Mouse (Mus musculus) neural tube, embryonic 11.5 days (tissue): ENCODE measurements around the gene Serpinb1b. TPM values are rescaled to one million over a fixed set of nuclear protein-coding genes. Genes with fewer than 3 reads are reported as not detected.

Experiments
- ATAC-seq: fragments of 200-750 bp; cut with Nextera tagmentation; 2 replicates; pipeline ENCODE4 v1.8.0; 2017; ENCODE audit warnings: moderate number of reproducible peaks, mild to moderate bottlenecking, moderate TSS enrichment, moderate library complexity; ENCODE audit not compliant: insufficient read depth, low FRiP score, low TSS enrichment
- DNase-seq: peaks from one replicate; pipeline ENCODE4 v3.0.0-alpha.2; 2015; ENCODE audit warnings: low spot score
- H3K27ac ChIP-seq: fragments of 300-500 bp; sonication (generic); 2 replicates; pipeline ENCODE4 v1.5.1; 2014; ENCODE audit warnings: low read depth, mild to moderate bottlenecking, low read length
- H3K27me3 ChIP-seq: fragments of 300-500 bp; sonication (generic); 2 replicates; pipeline ENCODE4 v1.6.1; 2014; ENCODE audit warnings: mild to moderate bottlenecking, low read length, mixed read lengths; ENCODE audit not compliant: control insufficient read depth, insufficient read depth
- H3K36me3 ChIP-seq: fragments of 300-500 bp; sonication (generic); 2 replicates; pipeline ENCODE4 v1.6.1; 2014; ENCODE audit warnings: mild to moderate bottlenecking, low read length, moderate library complexity, mixed read lengths; ENCODE audit not compliant: control insufficient read depth, insufficient read depth
- H3K4me1 ChIP-seq: fragments of 300-500 bp; sonication (generic); 2 replicates; pipeline ENCODE4 v1.6.1; 2014; ENCODE audit warnings: low read length, mixed read lengths; ENCODE audit not compliant: control insufficient read depth, insufficient read depth
- H3K4me2 ChIP-seq: fragments of 300-500 bp; sonication (generic); 2 replicates; pipeline ENCODE4 v1.6.1; 2014; ENCODE audit warnings: low read depth, mild to moderate bottlenecking, moderate library complexity
- H3K4me3 ChIP-seq: fragments of 300-500 bp; sonication (generic); 2 replicates; pipeline ENCODE4 v1.5.1; 2014; ENCODE audit warnings: low read depth, low read length
- H3K9ac ChIP-seq: fragments of 300-500 bp; sonication (generic); 2 replicates; pipeline ENCODE4 v1.6.1; 2014; ENCODE audit warnings: mild to moderate bottlenecking, low read length
- H3K9me3 ChIP-seq: fragments of 300-500 bp; sonication (generic); 2 replicates; pipeline ENCODE4 v1.6.1; 2016; ENCODE audit warnings: low read length; ENCODE audit not compliant: control insufficient read depth
- WGBS: fragments of 180-500 bp; shearing (Covaris S2); extraction: QIAGEN DNeasy Blood & Tissue Kit; methylation state at CpG from one replicate; pipeline ENCODE4 v1.1.7; 2014; 5-methylcytosine and 5-hydroxymethylcytosine counted together
- polyA plus RNA-seq: library from polyadenylated mRNA; unstranded; fragments of >200 nt; fragmentation: Nextera tagmentation; extraction: Ambion mirVana; gene quantifications from 2 replicates; pipeline ENCODE4 v1.2.1, GENCODE M21; 2014

Gene Serpinb1b
- polyA plus RNA-seq, 1 experiment from 2014 or later = not detected

DNA sequence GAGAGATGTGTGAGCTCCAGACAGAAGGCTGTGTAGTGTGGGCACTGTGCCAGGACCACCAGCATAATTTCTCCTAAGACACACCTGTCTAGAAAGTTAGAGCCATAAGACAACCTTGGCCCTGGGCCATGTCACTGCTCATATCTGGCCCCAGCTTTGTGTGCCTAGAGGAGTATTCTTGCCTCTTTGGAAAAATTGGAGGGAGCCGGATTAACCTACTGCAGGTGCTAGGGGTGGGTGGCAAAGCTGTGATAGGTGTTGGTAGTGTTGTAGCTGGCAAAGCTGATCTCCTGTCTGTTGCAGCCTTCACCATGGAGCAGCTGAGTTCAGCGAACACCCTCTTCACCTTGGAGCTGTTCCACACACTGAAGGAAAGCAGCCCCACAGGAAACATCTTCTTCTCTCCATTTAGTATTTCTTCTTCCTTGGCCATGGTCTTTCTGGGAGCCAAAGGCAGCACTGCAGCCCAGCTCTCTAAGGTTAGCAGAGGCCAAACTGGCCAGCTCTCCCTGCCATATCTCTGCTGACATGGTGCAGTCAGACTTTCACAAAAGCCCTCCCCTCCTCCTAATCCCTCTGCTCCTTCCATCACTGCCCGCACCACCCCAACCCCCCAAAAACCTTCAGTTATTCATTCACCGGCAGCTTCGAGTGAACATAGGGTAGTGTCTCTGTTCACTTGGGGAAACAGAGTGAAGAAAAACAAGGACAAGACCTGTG is 6.8 kb downstream of the Serpinb1b start:
- Histone ChIP-seq H3K4me1 (no peaks in the 10 kb centered on the region), H3K27ac (no peak overlapping the region), H3K4me3 (no peak overlapping the region), H3K36me3 (no peaks in the 10 kb centered on the region), H3K9me3 (no peaks in the 10 kb centered on the region), H3K9ac (no peak overlapping the region), H3K27me3 (no peaks in the 10 kb centered on the region), H3K4me2 (no peak overlapping the region)
- DNase-seq (no peak), ATAC-seq (no peak)
- WGBS = 80% methylated on average over 5 of the region's 5 CpGs

- no peak overlapping the region for H3K4me2 ChIP-seq
- H3K36me3 ChIP-seq = no peaks in the 10 kb centered on the region
- no peaks in the 10 kb centered on the region for H3K9me3 ChIP-seq
- DNase-seq (no peak), ATAC-seq (no peak)
- H3K4me1 ChIP-seq = no peaks in the 10 kb centered on the region
- H3K27ac ChIP-seq = no peak overlapping the region
- H3K4me3 ChIP-seq = no peak overlapping the region
- H3K27me3 ChIP-seq = no peaks in the 10 kb centered on the region
- no peak overlapping the region for H3K9ac ChIP-seq
Measured at GRCm38 (mm10) chr13:33085695-33086432, 7.5 kb downstream of the Serpinb1b start.

GRCm38 (mm10) chr13:33089566-33089965 is 11.2 kb downstream of the Serpinb1b start:
- H3K9me3 ChIP-seq = no peaks in the 10 kb centered on the region
- no peaks in the 10 kb centered on the region for H3K4me1 ChIP-seq
- 79% methylated on average over 3 of the region's 3 CpGs for WGBS
- no peak overlapping the region for H3K9ac ChIP-seq
- H3K27ac ChIP-seq = no peak overlapping the region
- ATAC-seq (no peak), DNase-seq (no peak)
- no peak overlapping the region for H3K4me2 ChIP-seq
- no peak overlapping the region for H3K4me3 ChIP-seq
- no peaks in the 10 kb centered on the region for H3K27me3 ChIP-seq
- no peaks in the 10 kb centered on the region for H3K36me3 ChIP-seq

GRCm38 (mm10) chr13:33090546-33090945 is 12.2 kb downstream of the Serpinb1b start:
- Histone ChIP-seq H3K27ac (no peak overlapping the region), H3K9ac (no peak overlapping the region), H3K9me3 (no peaks in the 10 kb centered on the region), H3K4me1 (no peaks in the 10 kb centered on the region), H3K36me3 (no peaks in the 10 kb centered on the region), H3K4me2 (no peak overlapping the region), H3K4me3 (no peak overlapping the region), H3K27me3 (no peaks in the 10 kb centered on the region)
- ATAC-seq (no peak), DNase-seq (no peak)
- 74% methylated on average over 1 of the region's 1 CpGs for WGBS

DNA sequence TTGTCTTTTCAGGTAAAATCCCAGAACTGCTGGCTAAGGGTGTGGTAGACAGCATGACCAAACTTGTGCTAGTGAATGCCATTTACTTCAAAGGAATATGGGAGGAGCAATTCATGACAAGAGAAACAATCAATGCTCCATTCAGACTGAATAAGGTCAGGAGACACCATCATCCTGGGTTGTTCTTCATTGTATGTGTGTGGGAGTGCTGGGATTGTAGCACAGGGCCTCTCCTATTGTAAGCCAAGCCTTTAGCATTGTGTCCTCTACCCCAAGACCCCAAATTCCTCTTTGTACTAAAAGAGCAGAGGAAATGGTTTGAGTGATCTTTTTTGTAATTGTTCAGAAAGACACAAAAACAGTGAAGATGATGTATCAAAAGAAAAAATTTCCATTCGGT is 12.9 kb downstream of the Serpinb1b start:
- WGBS = 81% methylated on average over 1 of the region's 1 CpGs
- H3K36me3 ChIP-seq = no peaks in the 10 kb centered on the region
- DNase-seq (no peak), ATAC-seq (no peak)
- H3K4me1 ChIP-seq = no peaks in the 10 kb centered on the region
- no peaks in the 10 kb centered on the region for H3K27me3 ChIP-seq
- H3K4me2 ChIP-seq = no peak overlapping the region
- H3K9ac ChIP-seq = no peak overlapping the region
- no peak overlapping the region for H3K4me3 ChIP-seq
- H3K27ac ChIP-seq = no peak overlapping the region
- no peaks in the 10 kb centered on the region for H3K9me3 ChIP-seq

- H3K9ac ChIP-seq = no peak overlapping the region
- WGBS = 72% methylated on average over 1 of the region's 1 CpGs
- no peaks in the 10 kb centered on the region for H3K9me3 ChIP-seq
- DNase-seq (no peak), ATAC-seq (no peak)
- no peaks in the 10 kb centered on the region for H3K27me3 ChIP-seq
- H3K27ac ChIP-seq = no peak overlapping the region
- no peaks in the 10 kb centered on the region for H3K4me1 ChIP-seq
- no peaks in the 10 kb centered on the region for H3K36me3 ChIP-seq
- H3K4me2 ChIP-seq = no peak overlapping the region
- H3K4me3 ChIP-seq = no peak overlapping the region
Measured at GRCm38 (mm10) chr13:33095575-33095974, 17.2 kb downstream of the Serpinb1b start.

DNA sequence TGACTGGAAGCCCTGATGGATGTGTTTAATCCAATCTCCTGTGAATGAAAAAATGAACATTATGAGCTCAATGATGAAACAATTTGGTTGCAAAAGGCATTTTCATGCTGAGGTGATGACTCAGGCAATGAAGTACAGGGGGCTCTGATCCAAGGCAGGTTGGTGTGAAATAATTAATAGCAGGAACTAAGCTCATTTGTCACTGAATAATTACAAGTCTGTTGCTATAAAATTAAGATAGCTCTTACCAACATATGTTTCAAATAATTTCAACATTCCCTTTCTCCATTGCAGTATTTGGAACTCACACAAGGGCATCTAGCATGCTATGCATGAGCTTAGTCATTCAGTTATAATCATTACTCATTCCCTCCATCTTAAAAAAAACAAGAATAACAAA is 27.3 kb downstream of the Serpinb1b start:
- Histone ChIP-seq H3K9me3 (no peaks in the 10 kb centered on the region), H3K4me2 (no peak overlapping the region), H3K4me3 (no peak overlapping the region), H3K27me3 (no peaks in the 10 kb centered on the region), H3K9ac (no peak overlapping the region), H3K36me3 (no peaks in the 10 kb centered on the region), H3K27ac (no peak overlapping the region), H3K4me1 (no peaks in the 10 kb centered on the region)
- ATAC-seq (no peak), DNase-seq (no peak)

- WGBS = 73% methylated on average over 3 of the region's 3 CpGs
- no peak overlapping the region for H3K4me2 ChIP-seq
- no peak for DNase-seq
- H3K9ac ChIP-seq = no peak overlapping the region
- no peak for ATAC-seq
- no peak overlapping the region for H3K27ac ChIP-seq
- H3K4me1 ChIP-seq = no peaks in the 10 kb centered on the region
- H3K36me3 ChIP-seq = no peaks in the 10 kb centered on the region
- H3K9me3 ChIP-seq = no peaks in the 10 kb centered on the region
- H3K27me3 ChIP-seq = no peaks in the 10 kb centered on the region
- no peak overlapping the region for H3K4me3 ChIP-seq
Measured at GRCm38 (mm10) chr13:33113054-33113453, 34.7 kb downstream of the Serpinb1b start.

GRCm38 (mm10) chr13:33137717-33138116 is 59.3 kb downstream of the Serpinb1b start:
- DNase-seq (no peak), ATAC-seq (no peak)
- Histone ChIP-seq H3K27ac (no peak overlapping the region), H3K27me3 (no peaks in the 10 kb centered on the region), H3K4me3 (no peak overlapping the region), H3K9ac (no peak overlapping the region), H3K4me2 (no peak overlapping the region), H3K4me1 (no peaks in the 10 kb centered on the region), H3K9me3 (0 out of 2 replicates have a peak, but pooled peaks cover 3% of the 10 kb centered on the region), H3K36me3 (no peaks in the 10 kb centered on the region)
- WGBS = 85% methylated on average over 2 of the region's 2 CpGs
